Mouse (Mus musculus) midbrain, postnatal 0 days (tissue): ENCODE measurements around the gene Miox. TPM values are rescaled to one million over a fixed set of nuclear protein-coding genes. Genes with fewer than 3 reads are reported as not detected.
A peak's percentile ranks its signal among the peaks of the same experiment; 100 is the strongest.

Experiments used
- ATAC-seq: fragments of 200-750 bp; cut with Nextera tagmentation; 2 replicates; pipeline ENCODE4 v1.8.0; 2017; ENCODE audit warnings: moderate number of reproducible peaks, mild to moderate bottlenecking, moderate TSS enrichment, moderate library complexity; ENCODE audit not compliant: low FRiP score
- DNase-seq: peaks from one replicate; pipeline ENCODE4 v3.0.0-alpha.2; 2015; ENCODE audit warnings: low spot score
- H3K27ac ChIP-seq: fragments of 300-500 bp; sonication (generic); 2 replicates; pipeline ENCODE4 v1.5.1; 2014; ENCODE audit warnings: low read depth, mild to moderate bottlenecking, low read length, mixed read lengths
- H3K27me3 ChIP-seq: fragments of 300-500 bp; sonication (generic); 2 replicates; pipeline ENCODE4 v1.6.1; 2014; ENCODE audit warnings: low read length, control low read depth, mixed read lengths; ENCODE audit not compliant: insufficient read depth
- H3K36me3 ChIP-seq: fragments of 300-500 bp; sonication (generic); 2 replicates; pipeline ENCODE4 v1.6.1; 2014; ENCODE audit warnings: low read length, control low read depth, mixed read lengths; ENCODE audit not compliant: insufficient read depth
- H3K4me1 ChIP-seq: fragments of 300-500 bp; sonication (generic); 2 replicates; pipeline ENCODE4 v1.6.1; 2014; ENCODE audit warnings: mild to moderate bottlenecking, control low read depth, antibody characterized with exemption, low read length, mixed read lengths; ENCODE audit not compliant: insufficient read depth
- H3K4me2 ChIP-seq: fragments of 300-500 bp; sonication (generic); 2 replicates; pipeline ENCODE4 v1.6.1; 2014; ENCODE audit warnings: low read depth, mild to moderate bottlenecking, low read length, mixed read lengths; ENCODE audit not compliant: poor library complexity, severe bottlenecking
- H3K4me3 ChIP-seq: fragments of 300-500 bp; sonication (generic); 2 replicates; pipeline ENCODE4 v1.5.1; 2014; ENCODE audit warnings: low read depth, mild to moderate bottlenecking, low read length, moderate library complexity
- H3K9ac ChIP-seq: fragments of 300-500 bp; sonication (generic); replicated peaks from 2 replicates; pipeline ENCODE4 v1.6.1; 2014; ENCODE audit warnings: mild to moderate bottlenecking, low read length, moderate library complexity, mixed read lengths; ENCODE audit not compliant: poor library complexity, severe bottlenecking
- H3K9me3 ChIP-seq: fragments of 300-500 bp; sonication (generic); 2 replicates; pipeline ENCODE4 v1.6.1; 2016; ENCODE audit warnings: low read length, control low read depth
- CTCF ChIP-seq: IDR thresholded peaks from 2 replicates; pipeline ENCODE4 v1.5.1; 2016; ENCODE audit warnings: antibody characterized with exemption, mild to moderate bottlenecking
- WGBS: fragments of 180-500 bp; shearing (Covaris S2); extraction: QIAGEN DNeasy Blood & Tissue Kit; methylation state at CpG from one replicate; pipeline ENCODE4 v1.1.7; 2014; 5-methylcytosine and 5-hydroxymethylcytosine counted together
- polyA plus RNA-seq: library from polyadenylated mRNA; unstranded; fragments of >200 nt; fragmentation: Nextera tagmentation; extraction: Ambion mirVana; gene quantifications from 2 replicates; pipeline ENCODE4 v1.2.1, GENCODE M21; 2015
- total RNA-seq: library from RNA; depleted of rRNA; stranded (reverse); fragments of >200 nt; gene quantifications from 2 replicates; pipeline ENCODE4 v1.2.3, GENCODE M21; 2014

The Miox gene
- total and polyA plus RNA-seq, 2 experiments from 2014 or later, result not detected

- H3K9me3 ChIP-seq, result no peaks in the 10 kb centered on the region
- no peak overlapping the region for H3K4me2 ChIP-seq
- 87% methylated on average over 3 of the region's 3 CpGs for WGBS
- no peak for ATAC-seq
- DNase-seq, result no peak
- TF ChIP-seq CTCF, result no peak
- H3K36me3 ChIP-seq, result peaks cover 28% of the 10 kb centered on the region
- H3K27me3 ChIP-seq, result no peaks in the 10 kb centered on the region
- H3K4me1 ChIP-seq, result peaks cover 5% of the 10 kb centered on the region; the same call in 1 of the 2 replicates
- H3K27ac ChIP-seq, result no peak overlapping the region
- no peak overlapping the region for H3K9ac ChIP-seq
- H3K4me3 ChIP-seq, result no peak overlapping the region
Measured at GRCm38 (mm10) chr15:89358784-89359183, 24.6 kb downstream of the Miox start.

GRCm38 (mm10) chr15:89363051-89363450 is 28.9 kb downstream of the Miox start:
- Histone ChIP-seq H3K36me3 (peaks cover 66% of the 10 kb centered on the region), H3K9ac (no peak overlapping the region), H3K27me3 (no peaks in the 10 kb centered on the region), H3K9me3 (no peaks in the 10 kb centered on the region), H3K4me1 (no peaks in the 10 kb centered on the region), H3K4me3 (no peak overlapping the region), H3K4me2 (no peak overlapping the region), H3K27ac (no peak overlapping the region)
- ATAC-seq, result no peak
- WGBS, result 93% methylated on average over 7 of the region's 7 CpGs
- no peak for DNase-seq
- TF ChIP-seq CTCF, result no peak

- ATAC-seq, result 0 out of 2 replicates have a peak, but pooled peaks have one; percentile 16
- H3K27ac ChIP-seq, result no peak overlapping the region
- no peaks in the 10 kb centered on the region for H3K9me3 ChIP-seq
- H3K4me1 ChIP-seq, result no peaks in the 10 kb centered on the region
- DNase-seq, result no peak
- H3K36me3 ChIP-seq, result peaks cover 85% of the 10 kb centered on the region
- 94% methylated on average over 4 of the region's 4 CpGs for WGBS
- no peak overlapping the region for H3K9ac ChIP-seq
- TF ChIP-seq CTCF, result no peak
- no peaks in the 10 kb centered on the region for H3K27me3 ChIP-seq
- no peak overlapping the region for H3K4me2 ChIP-seq
- no peak overlapping the region for H3K4me3 ChIP-seq
Measured at GRCm38 (mm10) chr15:89365141-89365551, 30.9 kb downstream of the Miox start.

GRCm38 (mm10) chr15:89372068-89372467 is 37.9 kb downstream of the Miox start:
- H3K9ac ChIP-seq, result no peak overlapping the region
- H3K27me3 ChIP-seq, result peaks cover 8% of the 10 kb centered on the region
- H3K27ac ChIP-seq, result no peak overlapping the region
- H3K36me3 ChIP-seq, result peaks cover 49% of the 10 kb centered on the region
- no peaks in the 10 kb centered on the region for H3K9me3 ChIP-seq
- WGBS, result 90% methylated on average over 13 of the region's 13 CpGs
- no peak overlapping the region for H3K4me3 ChIP-seq
- no peak for ATAC-seq
- H3K4me1 ChIP-seq, result peaks cover 6% of the 10 kb centered on the region; the same call in 1 of the 2 replicates
- no peak overlapping the region for H3K4me2 ChIP-seq
- no peak for DNase-seq
- no peak for TF ChIP-seq CTCF

- peak overlapping the region; percentile 78 for H3K9ac ChIP-seq
Measured at GRCm38 (mm10) chr15:89372536-89372935, 38.3 kb downstream of the Miox start.

GRCm38 (mm10) chr15:89373027-89373761 is 39.0 kb downstream of the Miox start:
- Histone ChIP-seq H3K9me3 (no peaks in the 10 kb centered on the region), H3K27me3 (peaks cover 19% of the 10 kb centered on the region), H3K4me1 (peaks cover 6% of the 10 kb centered on the region; the same call in 1 of the 2 replicates), H3K4me3 (peak overlapping the region; percentile 72), H3K36me3 (peaks cover 38% of the 10 kb centered on the region), H3K4me2 (peak overlapping the region; percentile 84), H3K27ac (peak overlapping the region; percentile 88), H3K9ac (peak overlapping the region; percentile 78)
- 2% methylated on average over 35 of the region's 35 CpGs for WGBS
- peak; percentile 68 for TF ChIP-seq CTCF
- ATAC-seq (peak; percentile 80), DNase-seq (peak; percentile 77)

More at GRCm38 (mm10) chr15:89372536-89372935, 38.3 kb downstream of the Miox start:
- H3K4me3 ChIP-seq, result peak overlapping the region; percentile 72; the same call in 1 of the 2 replicates
- WGBS, result 82% methylated on average over 7 of the region's 7 CpGs
- TF ChIP-seq CTCF, result no peak
- DNase-seq, result no peak
- H3K36me3 ChIP-seq, result peaks cover 44% of the 10 kb centered on the region
- H3K4me2 ChIP-seq, result peak overlapping the region; percentile 84
- H3K27me3 ChIP-seq, result peaks cover 13% of the 10 kb centered on the region
- H3K9me3 ChIP-seq, result no peaks in the 10 kb centered on the region
- no peak for ATAC-seq
- peak overlapping the region; percentile 88 for H3K27ac ChIP-seq
- H3K4me1 ChIP-seq, result peaks cover 6% of the 10 kb centered on the region; the same call in 1 of the 2 replicates
